Comparison of ENCODE assay signal across 7 mouse cellular contexts in the genomic region with DNA sequence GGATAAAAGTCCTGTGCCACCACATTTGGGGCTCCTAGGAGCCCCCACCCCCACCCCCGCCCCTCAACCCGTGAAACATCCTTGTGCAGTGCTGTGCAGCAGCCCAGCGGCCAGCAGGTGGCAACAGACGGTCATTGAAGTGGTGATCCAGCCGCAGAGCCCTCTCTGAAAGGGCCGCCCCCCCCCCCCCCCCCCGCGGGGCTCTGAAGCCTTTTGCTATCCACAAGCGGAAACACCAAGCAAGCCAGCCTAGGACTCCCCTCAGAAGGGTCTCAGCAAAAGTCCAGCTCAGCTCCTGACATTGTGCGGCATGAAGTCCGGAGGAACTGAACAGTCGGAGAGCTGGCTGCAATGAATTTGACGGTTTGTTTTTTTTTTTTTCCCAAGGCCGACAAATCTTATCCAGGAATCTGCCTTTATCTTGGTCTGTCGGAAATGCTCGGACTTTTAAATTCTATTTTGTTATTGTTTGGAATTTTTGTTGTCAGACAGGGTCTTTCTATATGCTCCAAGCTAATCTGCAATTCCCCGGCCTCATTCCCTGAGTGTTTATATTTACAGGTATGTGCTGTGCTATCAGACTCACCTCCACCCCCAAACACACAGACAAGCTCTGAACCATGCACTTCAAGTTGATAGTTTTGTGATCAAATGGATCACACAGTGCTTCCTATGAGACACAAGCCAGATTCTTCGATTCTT. TPM values are rescaled to one million over a fixed set of nuclear protein-coding genes. Genes with fewer than 3 reads are reported as not detected.
DNase-seq lines count a peak whose midpoint lies in the region; ATAC-seq lines count a peak whose summit lies in the region.

No protein-coding gene starts in this region.

- peak; percentile 78 for ATAC-seq in hindbrain, embryonic 14.5 days (ENCODE audit: low FRiP score)

- H3K27me3 ChIP-seq in hindbrain, embryonic 14.5 days (ENCODE audit: control insufficient read depth, insufficient read depth, low read length) = peaks cover 3% of the 10 kb centered on the region; the same call in 1 of the 2 replicates

- H3K36me3 ChIP-seq in hindbrain, embryonic 14.5 days (replicated peaks; ENCODE audit: control insufficient read depth, insufficient read depth) = no peaks in the 10 kb centered on the region

- peak overlapping the region; percentile 31 for H3K4me3 ChIP-seq in hindbrain, embryonic 14.5 days (replicated peaks; ENCODE audit: low read length)

- DNase-seq in ZHBTc4 (ENCODE audit: low read depth, low spot score) = peak; percentile 76
- DNase-seq in cerebellum, adult 9-11 months = peak; percentile 41
- peak; percentile 74 for DNase-seq in gastrocnemius, adult 18-20 months (ENCODE audit: low spot score)
- peak; percentile 84 for DNase-seq in hindbrain, embryonic 14.5 days (ENCODE audit: low spot score)
- DNase-seq in left cerebral cortex, postnatal 36 days (ENCODE audit: low spot score in 2 of 2) = peak; percentile 75 to 77
- DNase-seq in mesoderm, embryonic 11.5 days (ENCODE audit: low read depth, low spot score) = peak; percentile 84
- DNase-seq in right cerebral cortex, postnatal 36 days (ENCODE audit: low spot score in 2 of 2) = peak; percentile 73 to 80

- peaks cover 10% of the 10 kb centered on the region; the same call in 1 of the 2 replicates for H3K4me1 ChIP-seq in hindbrain, embryonic 14.5 days (replicated peaks; ENCODE audit: control insufficient read depth, insufficient read depth, low read length)

- H3K9me3 ChIP-seq in hindbrain, embryonic 14.5 days (ENCODE audit: control insufficient read depth, low read length) = no peaks in the 10 kb centered on the region

- H3K4me2 ChIP-seq in hindbrain, embryonic 14.5 days (replicated peaks) = peak overlapping the region; percentile 54

- 3% methylated on average over 16 of the region's 18 CpGs for WGBS in hindbrain, embryonic 14.5 days

- peak overlapping the region; percentile 30; the same call in 1 of the 2 replicates for H3K9ac ChIP-seq in hindbrain, embryonic 14.5 days

- no peak overlapping the region for H3K27ac ChIP-seq in hindbrain, embryonic 14.5 days

- intact Hi-C loops in left cerebral cortex, postnatal 36 days (cut with DNase I) = loop anchor here (1.0 to 5.0 kb wide), 2 partner anchors 74 to 163 kb away; no protein-coding TSS in a partner anchor

RNA-seq across cellular contexts. Expression of a gene that starts 4.7 kb away (rescaled TPM):
- total RNA-seq in gastrocnemius, adult 18-20 months (2021) = 1 to 10 TPM; 6.0 to 6.1 TPM
- 0.18 and 0.32 TPM in 2 replicates for polyA plus RNA-seq in hindbrain, embryonic 14.5 days (2014; fragmentation: Nextera tagmentation; extraction: Ambion mirVana)
- total RNA-seq in left cerebral cortex, postnatal 36 days (2021) = under 1 TPM; 0.09 to 0.10 TPM

RNA-seq across cellular contexts. Expression of a gene that starts 55.3 kb away (rescaled TPM):
- 1 to 10 TPM; 6.3 to 7.9 TPM for total RNA-seq in gastrocnemius, adult 18-20 months (2021)
- polyA plus RNA-seq in hindbrain, embryonic 14.5 days (2014; fragmentation: Nextera tagmentation; extraction: Ambion mirVana) = 3.8 and 3.9 TPM in 2 replicates
- 1 to 10 TPM; 7.7 to 8.2 TPM for total RNA-seq in left cerebral cortex, postnatal 36 days (2021)

Comparison
In these comparisons a context has a peak if more than half of its experiments do, and no peak if none do; other contexts are left out.
1. RNA of a gene that starts 4.7 kb away (total RNA-seq): 6.0 to 6.1 TPM in gastrocnemius, adult 18-20 months; 0.09 to 0.10 TPM in left cerebral cortex, postnatal 36 days; every median in the first group is over 4 times any median in the second.
2. Peak in every context shown above with its lines, with median percentiles within 50 percentile points of each other: DNase-seq.